Mouse (Mus musculus) monocyte, adult 2 months (primary cell): ENCODE data around the gene Fndc7.

Source experiments
- DNase-seq, 2 experiments: peaks; one replicate each; pipeline ENCODE4 v3.0.0; 2022; ENCODE audit warnings: low spot score in 2 of 2, low read depth in 1 of 2

The Fndc7 gene

DNA sequence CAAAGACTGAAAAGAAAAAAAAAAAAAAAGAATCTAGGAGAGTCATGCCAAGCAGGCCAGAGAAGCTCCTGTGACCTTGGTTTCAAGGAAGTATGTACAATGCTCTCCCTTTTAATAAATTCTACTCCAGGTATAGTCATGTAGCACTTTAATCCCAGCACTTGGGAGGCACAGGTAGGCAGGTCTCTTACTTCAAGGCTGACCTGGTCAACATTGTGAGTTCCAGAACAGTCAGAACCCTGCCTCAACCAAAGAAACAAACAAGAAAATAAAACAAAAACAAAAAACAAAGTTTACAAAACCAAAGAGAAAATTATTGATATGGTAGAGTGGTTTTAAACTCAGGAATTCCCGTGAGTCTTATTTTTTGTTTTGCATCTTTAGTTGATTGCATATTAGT is at the start of gene Fndc7:
Fndc7 (minus strand) TSS at position 101 of the 400 bp plus-strand sequence.
- no peak for DNase-seq

DNA sequence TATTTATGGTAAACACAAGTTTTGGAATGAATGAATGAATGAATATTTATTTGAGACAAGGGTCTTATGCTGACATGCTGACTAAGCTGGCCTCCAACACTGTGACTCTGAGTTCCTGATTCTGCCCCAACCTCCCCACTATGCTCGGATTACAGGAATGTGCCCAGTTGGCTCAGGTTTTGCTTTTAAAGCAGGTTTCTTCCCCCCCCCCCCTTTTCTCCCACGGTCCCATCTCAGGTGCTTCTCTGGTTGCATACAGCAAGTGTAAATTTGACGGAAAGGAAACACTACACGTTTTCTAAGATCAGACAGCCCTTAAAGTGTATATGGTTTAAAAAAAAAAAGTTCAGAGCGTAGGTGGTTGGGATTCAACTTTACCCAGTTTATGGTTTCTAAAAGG is 49.8 kb upstream of the Fndc7 start, which contains the start of gene Henmt1:
Henmt1 (plus strand) TSS at position 301 of the 400 bp plus-strand sequence.
- no peak for DNase-seq

DNA sequence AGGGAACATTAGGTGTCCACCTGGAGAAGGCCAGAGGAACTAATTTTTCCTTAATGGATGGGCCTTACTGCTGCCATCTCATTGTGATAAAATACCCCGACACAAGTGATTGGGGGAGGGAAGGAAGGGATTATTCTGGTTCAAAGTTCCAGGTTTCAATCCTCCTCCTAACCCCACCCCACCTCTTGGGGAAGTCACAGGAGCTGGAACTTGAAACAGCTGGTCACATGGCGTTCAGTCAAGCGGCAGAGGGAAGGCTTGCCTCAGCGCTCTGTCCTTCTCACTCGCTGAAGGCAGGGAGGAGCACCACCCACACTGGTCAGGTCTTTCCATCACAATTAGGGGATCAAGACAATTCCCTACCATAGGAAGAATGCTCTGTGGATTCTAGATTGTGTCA is 48.9 kb upstream of the Fndc7 start:
- DNase-seq, result no peak

DNA sequence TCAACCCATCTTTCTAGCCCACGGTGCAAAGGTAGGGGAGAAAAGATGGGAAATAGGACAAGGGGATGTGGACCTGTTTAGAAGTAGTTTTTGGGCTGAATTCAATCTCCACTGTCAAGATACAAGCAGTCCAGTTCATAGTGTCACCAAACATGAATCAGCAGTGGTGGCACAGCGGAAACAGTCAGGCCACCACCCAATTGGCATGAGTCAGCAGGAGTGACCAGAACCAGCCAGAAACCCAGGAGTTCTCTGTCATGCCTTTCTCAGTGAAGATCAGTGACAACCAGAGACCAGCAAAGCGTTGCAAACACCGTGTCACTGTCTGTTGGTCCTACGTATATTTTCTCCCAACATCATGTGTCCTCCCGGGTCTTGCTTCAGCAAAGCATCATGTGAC is 43.7 kb upstream of the Fndc7 start:
- DNase-seq, result no peak

- DNase-seq, result no peak
Observed at GRCm38 (mm10) chr3:108926308-108926707, 36.5 kb upstream of the Fndc7 start.

DNA sequence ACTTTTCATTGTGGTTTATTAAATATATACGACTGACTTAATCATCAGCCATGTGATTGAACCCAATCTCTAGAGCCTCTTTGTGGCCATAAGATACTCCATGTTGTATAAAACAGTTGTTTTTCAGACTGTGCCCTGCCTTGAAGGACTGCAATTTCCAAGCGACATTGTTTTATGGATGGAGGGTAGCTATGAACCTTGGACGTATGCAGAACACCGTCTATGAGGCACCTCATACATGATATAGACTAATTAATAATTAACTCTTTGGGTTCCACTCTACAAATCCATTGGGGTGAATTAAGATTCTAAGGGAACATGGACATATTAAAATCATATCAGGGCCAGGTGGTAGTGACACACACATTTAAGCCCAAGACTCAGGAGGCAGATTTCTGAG is 35.9 kb upstream of the Fndc7 start:
- no peak for DNase-seq

DNA sequence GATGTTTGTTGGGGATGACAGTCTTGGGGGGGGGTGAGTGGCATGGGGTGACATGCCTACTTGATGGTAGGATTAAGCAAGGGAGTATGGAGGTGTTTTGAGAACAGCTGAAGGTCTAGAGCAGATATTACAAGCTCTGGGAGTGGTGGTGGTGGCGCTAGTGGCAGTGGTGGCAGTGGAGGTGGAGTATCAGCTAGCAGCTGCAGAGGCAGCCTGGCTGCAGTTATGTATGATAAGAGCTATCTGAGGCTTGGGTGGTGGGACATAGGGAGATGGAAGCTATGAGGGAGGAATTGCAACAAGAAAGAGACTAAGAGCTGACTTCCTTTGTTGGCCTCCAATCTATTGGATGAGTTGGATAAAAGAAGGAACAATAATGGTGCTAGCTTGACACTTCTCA is 32.0 kb upstream of the Fndc7 start:
- DNase-seq, result no peak

GRCm38 (mm10) chr3:108920442-108921070 is 30.7 kb upstream of the Fndc7 start:
- DNase-seq, result no peak

DNA sequence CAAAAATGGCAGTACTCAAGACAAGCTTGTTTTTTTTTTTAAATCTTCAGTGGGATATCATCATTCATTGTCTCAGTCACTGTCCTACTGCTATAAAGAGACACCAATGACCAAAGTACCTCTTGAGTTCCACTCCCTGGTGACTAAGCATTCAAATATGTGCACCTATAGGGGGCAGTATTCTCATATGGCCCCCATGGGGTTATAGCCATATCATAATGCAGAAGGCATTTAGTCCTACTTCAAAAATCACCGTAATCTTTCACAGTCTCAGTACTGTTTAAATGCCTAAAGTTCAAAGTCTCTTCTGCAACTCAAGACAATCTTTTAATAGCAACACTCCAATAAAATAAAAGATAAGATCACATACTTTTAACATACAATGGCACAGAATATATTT is 29.0 kb upstream of the Fndc7 start:
- no peak for DNase-seq

GRCm38 (mm10) chr3:108917986-108918385 is 28.2 kb upstream of the Fndc7 start:
- no peak for DNase-seq

GRCm38 (mm10) chr3:108916857-108917256 is 27.0 kb upstream of the Fndc7 start:
- DNase-seq, result no peak

GRCm38 (mm10) chr3:108915999-108916398 is 26.2 kb upstream of the Fndc7 start:
- no peak for DNase-seq

DNA sequence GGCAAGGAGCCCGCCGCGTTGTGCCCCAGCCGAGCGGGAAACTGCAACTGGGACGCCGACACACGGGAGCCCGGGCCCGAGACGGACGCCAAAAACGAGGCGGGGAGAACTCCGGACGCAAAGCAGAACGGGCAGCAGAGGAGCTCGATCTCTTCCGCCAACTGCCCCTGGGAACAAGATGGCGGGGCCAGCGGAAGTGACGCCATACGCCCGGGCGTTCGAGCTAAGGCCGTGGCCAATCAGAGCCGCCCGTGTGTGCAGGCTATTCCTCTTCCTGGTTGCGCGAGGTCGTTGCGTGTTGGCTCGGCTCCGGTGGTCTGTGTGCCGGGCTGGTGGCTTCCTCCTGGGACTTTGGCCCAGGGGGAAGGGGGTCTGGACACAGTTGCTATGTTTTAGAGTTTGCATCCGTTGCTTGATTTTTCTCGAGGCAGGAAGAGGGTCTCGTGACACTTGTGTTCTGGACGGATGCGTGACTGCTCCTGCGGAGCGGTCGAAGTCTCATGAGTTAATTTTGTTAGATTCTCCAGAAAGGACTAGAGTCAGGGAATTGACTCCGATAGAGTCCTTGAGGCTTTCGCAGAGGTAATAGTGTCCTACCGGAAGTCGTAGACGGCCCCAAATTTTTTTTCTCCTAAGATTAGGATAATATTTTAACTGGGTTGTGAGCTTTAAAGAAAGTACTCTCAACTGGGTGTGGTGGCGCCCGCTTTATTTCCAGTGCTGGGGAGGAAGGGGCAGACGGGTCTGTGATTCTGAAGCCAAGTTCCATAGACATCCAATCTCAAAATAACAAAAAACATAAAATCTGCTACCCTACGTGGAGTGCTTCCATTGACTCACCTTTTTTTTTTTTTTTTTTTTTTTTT is 22.0 kb upstream of the Fndc7 start, which contains the start of gene Prpf38b:
Prpf38b (minus strand) TSS at position 180 of the 866 bp plus-strand sequence.
- DNase-seq, result peak; percentile 87 to 89

DNA sequence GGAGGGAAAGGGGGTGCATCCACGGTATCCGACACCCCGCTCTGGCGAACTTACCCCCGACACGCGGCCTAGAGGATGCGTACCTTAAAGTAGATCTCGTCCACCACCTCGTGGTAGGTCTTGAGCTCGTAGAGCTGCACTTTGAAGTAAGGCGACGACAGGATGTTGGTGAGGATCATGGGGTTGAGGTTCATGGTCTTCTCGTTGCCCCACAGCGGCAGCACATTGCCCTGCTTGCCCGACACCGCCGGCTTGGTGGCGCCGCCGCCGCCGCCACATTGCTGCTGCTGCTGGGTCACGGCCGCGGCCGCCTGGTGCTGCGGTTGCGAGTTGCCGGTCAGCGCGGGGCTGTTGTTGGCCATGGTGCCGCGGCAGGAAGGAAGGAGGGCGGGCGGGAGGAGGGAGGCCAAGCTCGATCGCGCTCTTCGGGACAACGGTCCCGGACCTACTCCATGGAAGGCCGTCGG is 21.3 kb upstream of the Fndc7 start:
- peak; percentile 45 to 64 for DNase-seq

GRCm38 (mm10) chr3:108910303-108911080 is 20.7 kb upstream of the Fndc7 start:
- no peak for DNase-seq

- DNase-seq, result no peak
Observed at GRCm38 (mm10) chr3:108902934-108903333, 13.1 kb upstream of the Fndc7 start.

GRCm38 (mm10) chr3:108902038-108902437 is 12.2 kb upstream of the Fndc7 start:
- DNase-seq, result no peak

- no peak for DNase-seq
Observed at GRCm38 (mm10) chr3:108900681-108901080, 10.9 kb upstream of the Fndc7 start.

DNA sequence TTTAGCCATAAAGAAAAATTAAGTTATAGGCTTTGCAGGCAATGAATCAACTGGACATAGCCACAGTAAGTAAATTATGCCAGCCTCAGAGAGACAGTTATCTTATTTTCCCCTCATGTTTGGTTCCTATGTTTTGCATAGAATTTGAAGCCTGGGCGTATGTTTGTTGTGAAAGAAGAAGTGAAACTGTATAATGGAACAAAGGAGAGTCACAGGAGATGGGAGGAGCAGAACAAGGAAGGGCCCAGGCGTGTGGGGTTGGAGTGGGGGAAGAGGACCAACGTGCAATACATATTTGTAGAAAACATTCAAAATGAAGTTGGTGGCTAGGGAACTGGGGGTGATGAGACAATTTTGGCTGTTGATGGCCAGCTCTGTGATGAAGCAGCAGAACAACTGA is 10.3 kb upstream of the Fndc7 start:
- DNase-seq, result peak; percentile 54 to 57

DNA sequence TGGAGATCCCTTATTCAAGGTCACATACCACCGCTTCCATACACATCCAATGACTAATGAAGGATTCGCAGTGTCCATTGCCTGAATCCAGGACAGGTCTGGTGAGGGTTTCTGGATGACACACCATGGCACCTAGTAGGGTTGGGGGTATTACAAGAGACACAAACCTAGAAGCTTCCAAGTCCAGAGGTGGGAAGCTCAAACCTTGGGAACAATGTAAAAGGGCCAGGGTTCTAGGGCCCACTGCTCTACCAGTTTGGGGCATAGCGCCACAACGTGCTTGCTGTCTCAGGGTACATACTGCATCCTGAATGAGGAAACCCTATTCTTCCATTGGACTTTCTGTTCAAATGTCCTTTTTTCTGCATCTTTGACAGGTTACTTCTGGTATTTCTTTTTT is 8.8 kb upstream of the Fndc7 start:
- DNase-seq, result no peak

GRCm38 (mm10) chr3:108892914-108893313 is 3.1 kb upstream of the Fndc7 start:
- no peak for DNase-seq
